Mouse (Mus musculus) embryonic facial prominence, embryonic 14.5 days (tissue): Measurements from ENCODE around the gene Zbed4. TPM values are rescaled to one million over a fixed set of nuclear protein-coding genes. Genes with fewer than 3 reads are reported as not detected.

Source experiments
- ATAC-seq: fragments of 200-750 bp; cut with Nextera tagmentation; 2 replicates; pipeline ENCODE4 v1.8.0; 2017; ENCODE audit warnings: low read depth, moderate number of reproducible peaks, moderate TSS enrichment
- DNase-seq: peaks from one replicate; pipeline ENCODE4 v3.0.0-alpha.2; 2015; ENCODE audit warnings: low spot score
- H3K27ac ChIP-seq: fragments of 300-500 bp; sonication (generic); replicated peaks from 2 replicates; pipeline ENCODE4 v1.5.1; 2014; ENCODE audit warnings: low read depth, mild to moderate bottlenecking, low read length, moderate library complexity
- H3K27me3 ChIP-seq: fragments of 300-500 bp; sonication (generic); replicated peaks from 2 replicates; pipeline ENCODE4 v1.6.1; 2014; ENCODE audit warnings: low read length; ENCODE audit not compliant: control insufficient read depth, insufficient read depth
- H3K36me3 ChIP-seq: fragments of 300-500 bp; sonication (generic); 2 replicates; pipeline ENCODE4 v1.6.1; 2014; ENCODE audit warnings: low read length, mixed read lengths; ENCODE audit not compliant: control insufficient read depth, insufficient read depth
- H3K4me1 ChIP-seq: fragments of 300-500 bp; sonication (generic); 2 replicates; pipeline ENCODE4 v1.6.1; 2014; ENCODE audit warnings: antibody characterized with exemption, low read length; ENCODE audit not compliant: control insufficient read depth, insufficient read depth
- H3K4me2 ChIP-seq: fragments of 300-500 bp; sonication (generic); 2 replicates; pipeline ENCODE4 v1.6.1; 2014; ENCODE audit warnings: low read depth, mild to moderate bottlenecking, low read length, moderate library complexity, mixed read lengths
- H3K4me3 ChIP-seq: fragments of 300-500 bp; sonication (generic); 2 replicates; pipeline ENCODE4 v1.5.1; 2014; ENCODE audit warnings: low read depth, mild to moderate bottlenecking, low read length
- H3K9ac ChIP-seq: fragments of 300-500 bp; sonication (generic); 2 replicates; pipeline ENCODE4 v1.6.1; 2014; ENCODE audit warnings: low read depth, mild to moderate bottlenecking, low read length, moderate library complexity, mixed read lengths
- H3K9me3 ChIP-seq: fragments of 300-500 bp; sonication (generic); 2 replicates; pipeline ENCODE4 v1.6.1; 2016; ENCODE audit warnings: low read length; ENCODE audit not compliant: control insufficient read depth
- WGBS: fragments of 180-500 bp; shearing (Covaris S2); extraction: QIAGEN DNeasy Blood & Tissue Kit; methylation state at CpG from one replicate; pipeline ENCODE4 v1.1.7; 2014; 5-methylcytosine and 5-hydroxymethylcytosine counted together
- polyA plus RNA-seq: library from polyadenylated mRNA; unstranded; fragments of >200 nt; fragmentation: Nextera tagmentation; extraction: Ambion mirVana; gene quantifications from 2 replicates; pipeline ENCODE4 v1.2.1, GENCODE M21; 2014

Gene Zbed4
- polyA plus RNA-seq, 1 experiment from 2014 or later = 14.9 TPM

DNA sequence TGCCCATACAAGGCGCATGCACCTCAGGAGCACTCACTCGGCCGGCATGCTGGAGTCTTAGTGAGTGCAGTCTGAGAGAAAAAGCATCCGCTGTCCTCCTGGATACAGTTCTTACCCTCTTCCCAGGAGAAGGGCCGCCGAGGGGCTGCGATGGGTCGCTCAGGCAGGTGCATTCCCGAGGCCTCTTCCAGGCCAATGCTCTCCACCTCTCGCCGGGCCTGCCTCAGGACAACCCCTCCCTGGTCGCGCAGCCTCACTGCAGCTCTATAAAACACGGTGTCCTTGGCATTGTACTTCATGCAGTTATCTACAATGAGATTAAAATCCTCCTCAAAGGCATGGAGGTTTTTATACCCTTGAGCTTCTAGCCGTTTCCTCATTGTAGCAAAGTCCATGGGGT, 39.0 kb upstream of the Zbed4 start:
- H3K36me3 ChIP-seq = peaks cover 98% of the 10 kb centered on the region
- H3K4me2 ChIP-seq = no peak overlapping the region
- no peak overlapping the region for H3K27ac ChIP-seq
- DNase-seq (no peak), ATAC-seq (no peak)
- no peaks in the 10 kb centered on the region for H3K4me1 ChIP-seq
- WGBS = 93% methylated on average over 14 of the region's 15 CpGs
- H3K4me3 ChIP-seq = no peak overlapping the region
- H3K27me3 ChIP-seq = no peaks in the 10 kb centered on the region
- no peaks in the 10 kb centered on the region for H3K9me3 ChIP-seq
- no peak overlapping the region for H3K9ac ChIP-seq

GRCm38 (mm10) chr15:88714021-88714589, 37.4 kb upstream of the Zbed4 start:
- Histone ChIP-seq H3K9me3 (no peaks in the 10 kb centered on the region), H3K27me3 (no peaks in the 10 kb centered on the region), H3K27ac (no peak overlapping the region), H3K36me3 (peaks cover 94% of the 10 kb centered on the region), H3K4me1 (no peaks in the 10 kb centered on the region), H3K4me2 (no peak overlapping the region), H3K9ac (no peak overlapping the region), H3K4me3 (no peak overlapping the region)
- no peak for DNase-seq
- 85% methylated on average over 6 of the region's 6 CpGs for WGBS
- no peak for ATAC-seq

GRCm38 (mm10) chr15:88716350-88716749, 35.1 kb upstream of the Zbed4 start:
- no peak for DNase-seq
- H3K4me2 ChIP-seq = no peak overlapping the region
- no peak for ATAC-seq
- H3K9me3 ChIP-seq = no peaks in the 10 kb centered on the region
- no peak overlapping the region for H3K4me3 ChIP-seq
- no peak overlapping the region for H3K27ac ChIP-seq
- H3K36me3 ChIP-seq = peaks cover 91% of the 10 kb centered on the region
- H3K9ac ChIP-seq = no peak overlapping the region
- no peaks in the 10 kb centered on the region for H3K4me1 ChIP-seq
- no peaks in the 10 kb centered on the region for H3K27me3 ChIP-seq

DNA sequence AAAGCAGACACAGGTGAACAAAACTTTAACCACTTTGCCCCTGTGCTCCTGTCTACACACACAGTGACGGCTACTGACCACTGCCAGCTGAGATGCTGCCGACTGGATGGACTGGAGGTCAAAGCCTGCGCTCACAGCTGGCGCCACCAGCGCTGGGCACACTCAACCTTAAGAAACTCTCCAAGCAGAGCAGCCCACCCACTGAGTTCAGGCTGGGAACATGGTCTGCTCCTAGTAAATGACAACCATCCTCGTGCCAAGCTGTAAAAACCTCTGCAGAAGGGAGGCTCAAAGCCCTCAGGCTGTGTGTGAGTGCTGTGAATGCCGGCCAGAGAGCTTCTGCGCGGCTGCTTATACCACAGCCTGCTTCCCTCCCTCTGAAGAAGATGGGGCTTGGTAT, 34.2 kb upstream of the Zbed4 start:
- Histone ChIP-seq H3K9me3 (no peaks in the 10 kb centered on the region), H3K27me3 (no peaks in the 10 kb centered on the region), H3K9ac (no peak overlapping the region), H3K36me3 (peaks cover 91% of the 10 kb centered on the region), H3K4me3 (no peak overlapping the region), H3K4me1 (no peaks in the 10 kb centered on the region), H3K27ac (no peak overlapping the region), H3K4me2 (no peak overlapping the region)
- no peak for ATAC-seq
- 63% methylated on average over 9 of the region's 9 CpGs for WGBS
- no peak for DNase-seq

DNA sequence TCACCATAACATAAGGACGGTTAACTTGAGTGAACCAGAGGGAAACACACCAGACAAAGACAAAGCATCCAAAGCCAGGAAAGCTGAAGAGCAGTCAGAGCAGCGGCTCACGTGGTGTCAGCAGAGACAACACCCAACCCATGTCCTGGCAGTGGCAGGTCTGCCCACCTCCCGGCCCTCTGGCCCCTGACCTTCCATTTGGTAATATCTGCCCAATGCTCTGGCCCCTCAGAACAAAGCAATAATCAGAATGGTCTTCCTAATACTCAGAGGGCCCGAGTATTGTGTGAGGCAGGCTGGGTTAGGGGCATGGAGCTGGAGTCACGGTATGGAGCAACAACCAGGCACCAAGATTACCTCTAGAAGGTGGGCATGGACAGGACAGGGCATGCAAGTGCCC, 28.3 kb upstream of the Zbed4 start:
- Histone ChIP-seq H3K4me1 (no peaks in the 10 kb centered on the region), H3K36me3 (peaks cover 87% of the 10 kb centered on the region), H3K9me3 (no peaks in the 10 kb centered on the region), H3K9ac (no peak overlapping the region), H3K4me3 (no peak overlapping the region), H3K27ac (no peak overlapping the region), H3K27me3 (no peaks in the 10 kb centered on the region), H3K4me2 (no peak overlapping the region)
- 89% methylated on average over 6 of the region's 6 CpGs for WGBS
- ATAC-seq = no peak
- DNase-seq = no peak

- no peak overlapping the region for H3K4me3 ChIP-seq
- DNase-seq (no peak), ATAC-seq (no peak)
- no peaks in the 10 kb centered on the region for H3K9me3 ChIP-seq
- no peak overlapping the region for H3K4me2 ChIP-seq
- no peak overlapping the region for H3K9ac ChIP-seq
- no peaks in the 10 kb centered on the region for H3K27me3 ChIP-seq
- 64% methylated on average over 7 of the region's 7 CpGs for WGBS
- no peak overlapping the region for H3K27ac ChIP-seq
- H3K4me1 ChIP-seq = no peaks in the 10 kb centered on the region
- peaks cover 89% of the 10 kb centered on the region for H3K36me3 ChIP-seq
These were observed 27.1 kb upstream of the Zbed4 start for GRCm38 (mm10) chr15:88724311-88724710.

DNA sequence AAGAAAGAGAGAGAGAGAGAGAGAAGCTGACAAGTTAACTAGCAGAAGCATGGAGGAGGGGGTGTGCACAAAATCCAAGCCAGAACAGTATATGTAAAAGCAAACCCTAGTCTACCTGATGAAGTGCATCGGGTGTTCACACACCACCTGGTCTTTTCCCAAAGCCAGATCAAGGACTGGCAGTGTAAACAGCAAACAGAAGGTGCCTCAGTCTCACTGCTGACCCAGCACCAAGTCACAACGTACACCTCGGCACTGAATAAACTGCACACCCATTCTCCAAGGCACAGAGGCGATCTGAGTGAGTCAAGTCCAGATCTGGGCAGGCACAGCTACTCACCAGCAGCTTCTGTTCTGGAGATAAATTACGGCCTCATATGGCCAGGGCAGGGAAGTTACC, 26.4 kb upstream of the Zbed4 start:
- ATAC-seq (no peak), DNase-seq (no peak)
- Histone ChIP-seq H3K27ac (no peak overlapping the region), H3K36me3 (peaks cover 90% of the 10 kb centered on the region), H3K4me1 (no peaks in the 10 kb centered on the region), H3K9me3 (no peaks in the 10 kb centered on the region), H3K4me2 (no peak overlapping the region), H3K27me3 (no peaks in the 10 kb centered on the region), H3K9ac (no peak overlapping the region), H3K4me3 (no peak overlapping the region)
- WGBS = 93% methylated on average over 5 of the region's 5 CpGs

DNA sequence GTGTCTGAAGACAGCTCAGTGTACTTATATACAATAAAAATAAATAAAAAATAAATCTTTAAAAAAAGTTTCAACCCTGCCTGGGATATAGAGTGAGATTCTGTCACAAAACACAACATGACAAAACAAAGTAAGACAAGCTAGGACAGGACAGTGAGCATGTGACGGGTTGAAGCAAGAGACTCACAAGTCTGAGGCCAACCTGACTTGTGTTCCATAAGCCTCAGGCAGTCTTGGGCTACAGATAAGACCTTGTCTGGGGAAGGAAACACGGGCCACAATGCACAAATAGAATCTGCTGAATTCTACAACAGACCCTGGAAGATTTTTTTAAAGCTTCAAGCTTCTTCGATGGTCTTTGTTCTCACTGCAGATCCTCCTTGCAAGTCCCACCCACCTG, 24.3 kb upstream of the Zbed4 start:
- no peak for ATAC-seq
- peak; percentile 20 for DNase-seq
- no peak overlapping the region for H3K9ac ChIP-seq
- H3K4me3 ChIP-seq = no peak overlapping the region
- 81% methylated on average over 3 of the region's 3 CpGs for WGBS
- H3K9me3 ChIP-seq = no peaks in the 10 kb centered on the region
- H3K27me3 ChIP-seq = no peaks in the 10 kb centered on the region
- H3K27ac ChIP-seq = no peak overlapping the region
- H3K4me2 ChIP-seq = no peak overlapping the region
- H3K36me3 ChIP-seq = peaks cover 76% of the 10 kb centered on the region
- H3K4me1 ChIP-seq = peaks cover 7% of the 10 kb centered on the region

DNA sequence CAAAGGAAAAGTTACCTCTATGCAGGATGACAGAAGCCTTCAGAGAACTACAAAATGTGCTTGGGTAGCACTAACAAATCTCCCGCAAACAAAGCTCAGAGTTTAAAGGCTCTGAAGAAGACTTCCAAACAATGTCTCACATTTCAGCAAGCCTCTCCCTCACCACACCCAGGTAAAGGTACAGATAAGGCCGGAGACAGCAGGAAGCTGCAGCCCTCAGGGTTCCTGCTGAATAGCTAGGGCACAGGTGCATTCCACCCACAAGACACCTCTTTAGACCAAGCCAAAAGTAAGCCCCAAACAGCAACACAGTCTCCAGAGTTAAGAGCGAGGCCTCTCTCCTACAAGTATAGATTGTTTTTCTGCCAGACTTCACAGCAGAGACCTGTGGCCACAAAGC, 20.7 kb upstream of the Zbed4 start:
- no peaks in the 10 kb centered on the region for H3K9me3 ChIP-seq
- no peak overlapping the region for H3K4me3 ChIP-seq
- peaks cover 11% of the 10 kb centered on the region for H3K4me1 ChIP-seq
- DNase-seq (no peak), ATAC-seq (no peak)
- peaks cover 43% of the 10 kb centered on the region for H3K36me3 ChIP-seq
- WGBS = 72% methylated on average over 3 of the region's 3 CpGs
- H3K4me2 ChIP-seq = no peak overlapping the region
- H3K9ac ChIP-seq = no peak overlapping the region
- H3K27ac ChIP-seq = no peak overlapping the region
- H3K27me3 ChIP-seq = no peaks in the 10 kb centered on the region
